Mouse (Mus musculus) layer of hippocampus, postnatal 25 days (tissue): ENCODE results near the gene 4931400O07Rik. TPM values are rescaled to one million over a fixed set of nuclear protein-coding genes. Genes with fewer than 3 reads are reported as not detected.

Source experiments
- DNase-seq, 2 experiments: peaks; one replicate each; pipeline ENCODE4 v3.0.0; 2022; ENCODE audit warnings: mixed read lengths in 2 of 2, low spot score in 1 of 2; ENCODE audit errors: extremely low spot score in 1 of 2
- total RNA-seq, 2 experiments: library from RNA; stranded (reverse); gene quantifications; 2 replicates each; pipeline ENCODE4 v1.2.3; 2021

4931400O07Rik gene
- not detected for total RNA-seq

- no peak for DNase-seq
These were observed at the start of gene 4931400O07Rik for GRCm38 (mm10) chrX:62467691-62468090. 4931400O07Rik (plus strand) TSS chrX:62467991.

Other genes with a start within 250 kb of the 4931400O07Rik start
- not detected for gene 4933402E13Rik, start 184.5 kb upstream of the 4931400O07Rik start, total RNA-seq